Mouse (Mus musculus) frontal cortex, postnatal 25 days (tissue): ENCODE measurements around the gene Serpinb9d.
"Not testable (repeated sequence)": the region's sequence is repeated elsewhere in the genome, so short reads cannot be mapped to it uniquely, and the experiment has no call there.

Source experiments
- DNase-seq, 2 experiments: peaks; one replicate each; pipeline ENCODE4 v3.0.0; 2022; ENCODE audit warnings: low spot score in 2 of 2

Gene Serpinb9d

DNA sequence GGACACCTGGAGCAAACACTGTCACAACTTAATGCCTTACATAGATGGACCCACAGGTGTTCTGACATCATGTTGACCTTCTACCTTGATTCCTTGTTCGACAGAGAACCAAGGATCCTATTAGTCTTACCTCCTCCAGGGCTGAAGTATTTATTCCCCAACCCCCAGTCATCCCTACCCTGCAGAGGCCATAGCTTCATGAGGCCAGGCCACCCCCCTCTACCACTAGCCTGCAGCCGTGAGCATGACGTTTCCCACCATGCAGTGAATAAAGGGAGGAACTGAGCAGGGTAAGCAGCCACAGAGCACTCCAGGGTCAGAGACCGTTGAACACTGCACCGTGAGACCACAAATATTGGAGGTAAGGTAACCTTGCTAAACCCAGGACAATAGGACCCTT, at the start of gene Serpinb9d:
Serpinb9d (plus strand) TSS at position 301 of the 400 bp plus-strand sequence.
- no peak for DNase-seq

DNA sequence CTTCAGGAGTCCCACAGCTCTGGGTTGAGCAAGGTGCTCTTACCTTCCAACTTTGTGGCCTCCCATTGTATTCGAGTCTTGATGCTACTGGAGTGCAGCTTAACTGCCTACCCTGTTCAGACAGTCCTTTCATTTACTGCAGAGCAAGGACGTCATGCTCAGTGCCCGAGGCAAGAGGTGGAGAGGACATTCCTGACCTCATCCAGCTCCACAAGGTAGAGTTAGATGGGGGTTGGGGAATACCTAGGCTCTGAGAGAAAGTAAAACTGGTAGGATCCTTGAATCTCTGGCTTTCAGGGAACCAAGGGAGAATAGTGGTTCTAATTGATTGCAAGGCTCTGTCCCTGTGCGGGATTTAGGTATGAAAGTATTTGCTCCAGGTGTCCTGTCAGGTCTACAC, 33.1 kb upstream of the Serpinb9d start, which contains the start of gene Serpinb9c:
Serpinb9c (minus strand) TSS at position 101 of the 400 bp plus-strand sequence.
- DNase-seq: no peak

GRCm38 (mm10) chr13:33190486-33190885, 2.3 kb upstream of the Serpinb9d start:
- DNase-seq: not testable (repeated sequence)

DNA sequence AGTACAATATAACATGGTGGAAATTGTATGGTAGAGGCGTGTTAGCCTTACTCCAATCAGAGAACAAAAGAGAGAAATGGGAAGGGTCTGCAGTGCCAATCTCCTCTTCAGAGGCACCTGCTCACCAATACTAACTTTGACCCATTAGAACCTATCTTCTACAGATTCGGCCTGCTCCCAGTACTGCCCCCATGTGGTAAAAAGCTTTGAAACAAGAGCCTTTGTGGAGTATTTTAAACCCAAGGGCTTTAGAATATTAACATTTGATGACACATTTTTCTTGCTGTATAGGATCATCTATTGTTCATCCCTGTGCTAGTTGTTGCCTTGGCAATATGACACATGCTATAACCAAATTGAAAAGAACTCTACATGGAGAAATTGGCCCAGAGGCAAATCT, 7.0 kb downstream of the Serpinb9d start:
- DNase-seq: no peak

GRCm38 (mm10) chr13:33249312-33249711, 56.6 kb downstream of the Serpinb9d start, which contains the start of gene Serpinb9e:
Gene Serpinb9e, plus strand, starts transcription at chr13:33249612.
- DNase-seq: not testable (repeated sequence)
